Mouse (Mus musculus) myocyte (in vitro differentiated cells): Measurements from ENCODE around the gene Zfp213.
"Not testable (repeated sequence)": the region's sequence is repeated elsewhere in the genome, so short reads cannot be mapped to it uniquely, and the experiment has no call there.

Source experiments
- CEBPB ChIP-seq: IDR thresholded peaks from 2 replicates; pipeline ENCODE4 v1.6.1; 2011; ENCODE audit warnings: mild to moderate bottlenecking, moderate library complexity; ENCODE audit not compliant: poor library complexity, insufficient read depth, severe bottlenecking
- POLR2A ChIP-seq: IDR thresholded peaks from one replicate; pipeline ENCODE4 v1.6.1; 2011; ENCODE audit warnings: low read depth, mild to moderate bottlenecking, control low read depth, moderate library complexity; ENCODE audit not compliant: insufficient read length
- TCF12 ChIP-seq: IDR thresholded peaks from one replicate; pipeline ENCODE4 v1.6.1; 2011; ENCODE audit warnings: mild to moderate bottlenecking, control low read depth; ENCODE audit not compliant: poor library complexity, insufficient read depth, severe bottlenecking

GRCm38 (mm10) chr17:23533591-23534490 lies 30.2 kb downstream of the Zfp213 start:
- not testable (repeated sequence) for TF ChIP-seq POLR2A, CEBPB, TCF12
